Mouse (Mus musculus) ES-Bruce4 (cell line): ENCODE measurements around the gene Olfr1366.

Experiments
- CTCF ChIP-seq: IDR thresholded peaks from one replicate; pipeline ENCODE4 v1.8.1; 2011; ENCODE audit warnings: low read depth, low read length
- EP300 ChIP-seq: IDR thresholded peaks from 2 replicates; pipeline ENCODE4 v1.6.1; 2011; ENCODE audit warnings: low read depth, low read length; ENCODE audit not compliant: insufficient read depth

DNA sequence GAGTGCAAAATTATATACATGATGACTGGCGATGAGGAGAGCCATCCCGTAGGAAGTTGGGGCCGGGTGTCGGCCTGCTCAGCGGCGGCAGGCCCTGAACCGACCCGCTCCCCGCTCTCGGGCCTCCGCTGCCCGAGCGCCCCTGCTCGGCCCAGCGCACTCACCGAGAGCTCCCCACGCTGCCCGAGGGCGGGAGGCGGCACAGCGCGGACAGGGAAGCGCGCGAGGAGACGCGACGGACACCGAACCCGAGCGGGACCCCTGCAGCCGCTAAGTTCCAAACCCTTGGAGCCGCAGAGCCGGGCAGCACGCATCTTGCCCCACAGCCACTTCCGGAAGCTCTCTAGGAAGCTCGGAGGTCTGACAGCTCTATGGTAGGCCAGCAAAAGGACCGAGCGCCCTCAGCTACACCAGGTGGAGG lies 11.8 kb downstream of the Olfr1366 start, which contains the start of gene Zkscan8:
- TF ChIP-seq CTCF, result no peak
- no peak for TF ChIP-seq EP300
